Mouse (Mus musculus): ENCODE measurements around the gene Pnpla3.

DNA sequence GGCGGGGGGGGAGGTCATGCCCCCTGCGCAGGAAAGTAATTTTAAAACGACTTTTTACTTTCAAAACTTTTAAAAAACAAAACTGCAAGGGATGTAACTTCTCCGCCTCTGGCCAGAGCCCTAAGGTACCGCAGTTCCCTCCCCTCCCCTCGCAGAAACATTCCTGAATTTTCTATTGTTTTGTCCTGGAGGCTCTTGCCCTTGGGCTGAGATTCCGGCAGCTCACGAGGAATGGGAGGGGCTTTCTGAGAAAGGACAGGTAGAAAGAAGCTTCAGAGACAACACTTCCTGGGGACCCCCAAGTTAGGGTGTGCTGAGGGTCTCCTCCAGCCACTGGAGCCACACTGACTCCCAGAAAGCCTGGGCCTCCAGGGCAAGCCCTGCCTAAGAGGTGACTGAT is 65.0 kb downstream of the Pnpla3 start:
- TF ChIP-seq POLR2A (IDR thresholded peaks at IDR 0.05; ENCODE audit: control insufficient read depth, extremely low read depth, insufficient read depth, low read length, poor library complexity) (no peak), CTCF (IDR thresholded peaks at IDR 0.05; ENCODE audit: borderline replicate concordance, control insufficient read depth, extremely low read depth, insufficient read depth, low read length, poor library complexity) (no peak)

All from thymus, adult 2 months (tissue).